Mouse (Mus musculus) 3T3-L1 (cell line): ENCODE measurements around the gene Vwc2l.

ENCODE experiments used
- DNase-seq: peaks from one replicate; pipeline ENCODE4 v3.0.0-alpha.2; 2015; ENCODE audit warnings: low read depth, low spot score

The Vwc2l gene

DNA sequence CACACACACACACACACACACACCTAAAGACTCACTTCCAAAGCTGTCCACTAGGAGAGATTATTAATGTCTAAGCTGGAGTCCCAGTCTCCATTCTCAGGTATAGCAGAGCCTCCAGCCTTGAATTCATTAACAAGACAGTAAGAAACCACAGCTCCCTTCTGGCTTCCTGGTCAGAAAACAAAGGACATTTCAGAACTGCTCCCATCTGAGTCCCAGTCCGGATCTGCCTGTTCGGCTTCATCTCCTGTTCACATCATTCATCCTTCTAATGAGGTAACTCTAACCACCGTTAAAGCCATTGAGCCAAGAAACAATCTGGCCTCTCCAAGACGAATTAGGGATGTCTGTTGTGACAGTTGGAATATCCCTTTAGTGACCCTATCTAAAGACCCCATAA is 185.7 kb downstream of the Vwc2l start:
- DNase-seq = no peak

DNA sequence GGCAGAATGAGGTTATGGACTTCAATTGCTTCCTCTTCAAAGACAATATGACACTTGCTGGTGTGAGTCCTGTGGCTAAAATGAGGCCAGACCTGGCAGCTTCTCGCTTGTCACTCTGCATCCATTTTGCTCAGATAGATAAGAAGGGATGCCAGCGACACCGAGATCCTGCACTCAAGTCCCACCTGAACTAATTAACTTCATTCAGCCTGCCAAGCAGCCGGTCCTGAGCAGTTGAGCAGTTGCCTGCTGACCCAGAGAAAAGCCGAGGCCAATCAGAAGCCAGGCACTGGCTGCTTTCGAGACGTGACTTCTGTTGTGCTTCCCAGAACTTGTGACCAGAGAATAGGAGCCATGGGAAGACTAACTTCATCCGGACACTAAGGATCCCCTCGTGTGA is 187.6 kb downstream of the Vwc2l start:
- DNase-seq = no peak

DNA sequence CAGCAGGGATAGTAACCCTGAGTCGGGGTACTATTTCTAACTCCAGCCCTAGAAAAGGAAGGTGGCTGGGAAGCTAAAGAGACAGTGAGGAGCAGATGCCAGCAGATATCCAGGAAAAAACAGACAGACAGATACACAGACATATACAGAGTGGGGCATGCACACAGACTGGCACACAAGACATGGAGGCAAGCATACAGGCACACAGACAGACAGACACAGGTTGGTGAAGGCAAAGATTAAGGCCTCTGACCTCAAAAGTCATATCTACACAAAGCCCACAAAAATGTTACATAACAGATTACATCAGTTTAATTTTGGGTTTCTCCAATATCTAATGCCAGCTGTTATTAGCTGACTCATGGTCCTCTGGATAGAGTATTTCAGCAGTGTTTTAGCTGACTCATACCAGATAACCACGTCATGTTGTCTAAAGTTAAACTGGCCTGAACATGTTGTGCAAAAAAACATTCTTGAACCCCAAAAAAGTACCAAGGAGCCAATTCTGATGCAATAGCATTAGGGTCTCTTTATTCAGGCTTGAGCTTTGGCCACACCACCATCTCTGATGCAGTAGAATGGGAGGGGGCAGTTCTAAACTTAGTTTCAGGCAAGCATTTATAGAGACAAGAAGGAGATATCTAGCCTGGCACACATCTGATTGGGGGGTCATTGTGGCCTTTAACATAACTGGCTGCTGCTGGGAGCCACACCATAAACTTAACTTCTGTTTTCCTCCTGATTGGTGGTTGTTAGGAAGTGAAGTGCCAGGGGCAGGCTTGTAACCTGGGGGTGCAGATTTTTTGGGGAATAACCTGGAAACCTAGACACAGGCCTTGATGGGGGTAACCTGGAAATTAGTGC is 192.9 kb downstream of the Vwc2l start:
- DNase-seq = peak; percentile 80

DNA sequence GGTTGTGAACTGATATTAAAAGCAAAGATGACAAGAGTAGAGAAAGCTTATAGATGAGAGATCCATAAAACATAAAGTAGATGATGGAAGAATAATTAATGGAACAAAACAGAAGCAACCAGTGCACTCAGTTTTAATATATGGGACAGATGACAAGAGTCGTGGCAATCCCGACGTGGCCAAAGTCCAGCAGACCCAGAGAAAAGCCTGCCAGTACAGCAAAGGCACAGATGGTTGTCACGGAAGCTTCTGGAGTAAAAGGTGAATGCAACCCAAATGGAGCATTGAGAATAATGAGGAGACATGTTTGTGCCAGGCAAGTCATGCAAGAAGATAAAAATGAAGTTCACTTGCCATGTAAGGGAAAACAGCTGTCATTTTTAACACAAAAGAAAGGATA is 207.5 kb downstream of the Vwc2l start:
- DNase-seq = no peak
